Mouse (Mus musculus) heart, postnatal 36 days (tissue): ENCODE results near the gene Gm19426. TPM values are rescaled to one million over a fixed set of nuclear protein-coding genes. Genes with fewer than 3 reads are reported as not detected.
A peak's percentile ranks its signal among the peaks of the same experiment; 100 is the strongest.

Source experiments
- DNase-seq, 2 experiments: peaks; one replicate each; pipeline ENCODE4 v3.0.0; 2021 to 2022
- intact Hi-C: fragments of 180-260 bp; cut with DNase I; formaldehyde crosslinking; loops from one replicate; pipeline ENCODE4 v1.15.1; 2025
- total RNA-seq, 2 experiments: library from RNA; stranded (reverse); gene quantifications; 2 replicates each; pipeline ENCODE4 v1.2.3; 2021

Gm19426 gene
- total RNA-seq, 2 experiments from 2014 or later = 1.1 to 1.4 TPM

- peak; percentile 93 to 95 for DNase-seq
- intact Hi-C loops = no loop called here
Measured at GRCm38 (mm10) chr2:84727172-84727858, 16.1 kb downstream of the Gm19426 start, which contains the start of gene Clp1. Gene Clp1 (minus strand): TSS chr2:84727350.

GRCm38 (mm10) chr2:84726716-84727115 is 16.7 kb downstream of the Gm19426 start:
- intact Hi-C loops = loop anchor here (1.0 kb wide), 1 partner anchor 10 kb away; no protein-coding TSS in a partner anchor
- no peak for DNase-seq

- intact Hi-C loops = loop anchor here (1.0 kb wide), 1 partner anchor 9 kb away; no protein-coding TSS in a partner anchor
- DNase-seq = no peak
Measured at GRCm38 (mm10) chr2:84725770-84726169, 17.7 kb downstream of the Gm19426 start.

- intact Hi-C loops = no loop called here
- no peak for DNase-seq
Measured at GRCm38 (mm10) chr2:84723856-84724255, 19.6 kb downstream of the Gm19426 start.

- DNase-seq = no peak
- intact Hi-C loops = no loop called here
Measured at GRCm38 (mm10) chr2:84721182-84721581, 22.3 kb downstream of the Gm19426 start.

- no peak for DNase-seq
- intact Hi-C loops = no loop called here
Measured at GRCm38 (mm10) chr2:84720718-84721117, 22.7 kb downstream of the Gm19426 start.

- intact Hi-C loops = loop anchor here (10.0 kb wide), 2 partner anchors 327 to 1073 kb away; partner anchors contain the start of genes Tnks1bp1 and Zc3h15
- no peak for DNase-seq
Measured at GRCm38 (mm10) chr2:84717357-84717756, 26.1 kb downstream of the Gm19426 start.

GRCm38 (mm10) chr2:84716423-84717355 is 26.8 kb downstream of the Gm19426 start:
- no peak for DNase-seq

GRCm38 (mm10) chr2:84715562-84716361 is 27.7 kb downstream of the Gm19426 start:
- intact Hi-C loops = loop anchor here (1.0 to 10.0 kb wide), 4 partner anchors 11 to 1071 kb away; partner anchors contain the start of genes Gm28635, Med19, Tmx2 and Tnks1bp1
- peak; percentile 65 to 83 for DNase-seq

More at GRCm38 (mm10) chr2:84716423-84717355, 26.8 kb downstream of the Gm19426 start:
- intact Hi-C loops = loop anchor here (1.0 to 10.0 kb wide), 3 partner anchors 10 to 1072 kb away; partner anchors contain the start of genes Tnks1bp1 and Zc3h15

GRCm38 (mm10) chr2:84714811-84715561 is 28.5 kb downstream of the Gm19426 start, which contains the start of gene Zdhhc5:
Gene Zdhhc5 (minus strand): TSS chr2:84715180.
- peak; percentile 96 to 99 for DNase-seq
- intact Hi-C loops = loop anchor here (2.0 to 10.0 kb wide), 3 partner anchors 36 to 1070 kb away; partner anchors contain the start of genes Gm28635, Med19, Tmx2 and Tnks1bp1

- DNase-seq = no peak
- intact Hi-C loops = loop anchor here (2.0 to 10.0 kb wide), 3 partner anchors 36 to 1070 kb away; partner anchors contain the start of genes Gm28635, Med19, Tmx2 and Tnks1bp1
Measured at GRCm38 (mm10) chr2:84714422-84714810, 29.0 kb downstream of the Gm19426 start.

GRCm38 (mm10) chr2:84711898-84712297 is 31.6 kb downstream of the Gm19426 start:
- DNase-seq = no peak
- intact Hi-C loops = loop anchor here (10.0 kb wide), 2 partner anchors 333 to 1067 kb away; partner anchors contain the start of genes Tnks1bp1 and Zc3h15

- DNase-seq = no peak
- intact Hi-C loops = no loop called here
Measured at GRCm38 (mm10) chr2:84707523-84707922, 35.9 kb downstream of the Gm19426 start.

- DNase-seq = no peak
- intact Hi-C loops = no loop called here
Measured at GRCm38 (mm10) chr2:84705295-84705694, 38.2 kb downstream of the Gm19426 start.

GRCm38 (mm10) chr2:84704329-84704728 is 39.1 kb downstream of the Gm19426 start:
- intact Hi-C loops = no loop called here
- DNase-seq = no peak

GRCm38 (mm10) chr2:84703497-84703896 is 40.0 kb downstream of the Gm19426 start:
- intact Hi-C loops = no loop called here
- no peak for DNase-seq

GRCm38 (mm10) chr2:84695007-84695695 is 48.3 kb downstream of the Gm19426 start:
- DNase-seq = no peak
- intact Hi-C loops = no loop called here
